Mouse (Mus musculus) testis, adult 2 months (tissue): ENCODE data around the gene Tmem50a.

Experiments used
- CTCF ChIP-seq: fragments of 200-500 bp; IDR thresholded peaks from 2 replicates; pipeline ENCODE4 v1.5.1; 2012; ENCODE audit warnings: low read depth, mild to moderate bottlenecking, inconsistent platforms, low read length, moderate library complexity; ENCODE audit not compliant: control insufficient read depth, insufficient read depth, insufficient replicate concordance
- POLR2A ChIP-seq: fragments of 200-500 bp; IDR thresholded peaks from 2 replicates; pipeline ENCODE4 v1.6.1; 2012; ENCODE audit warnings: low read depth, mild to moderate bottlenecking, inconsistent platforms, low read length, moderate library complexity; ENCODE audit not compliant: control insufficient read depth

GRCm38 (mm10) chr4:134956328-134956727 is 41.5 kb upstream of the Tmem50a start:
- TF ChIP-seq POLR2A (no peak), CTCF (peak; percentile 21; the same call in 1 of the 2 replicates)
